Mouse (Mus musculus): ENCODE measurements around the gene Spon2. TPM values are rescaled to one million over a fixed set of nuclear protein-coding genes. Genes with fewer than 3 reads are reported as not detected.

Spon2 gene
- polyA plus RNA-seq (2015; fragmentation: Nextera tagmentation; extraction: Ambion mirVana): 34.8 and 58.1 TPM in 2 replicates

DNA sequence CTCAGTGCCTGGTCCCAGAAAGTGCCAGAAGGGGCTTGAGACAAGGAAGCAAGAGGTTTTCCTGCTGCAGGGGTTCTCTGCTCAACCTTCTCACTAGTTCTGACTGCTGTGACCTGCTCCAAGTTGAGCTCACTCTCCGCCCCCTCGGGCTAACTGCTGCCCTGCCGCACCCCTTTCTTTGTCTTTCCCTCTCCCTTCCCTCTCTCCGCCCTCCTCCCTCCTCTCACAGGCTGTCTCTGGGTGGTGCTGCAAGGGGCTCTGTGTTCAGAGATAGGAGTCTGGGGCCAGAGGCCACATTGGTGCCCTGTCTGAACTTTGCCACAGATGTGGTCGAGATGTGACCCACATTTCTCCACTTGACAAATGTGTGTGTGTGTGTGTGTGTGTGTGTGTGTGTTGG is at the start of gene Spon2:
Gene Spon2, minus strand, starts transcription at position 375 of the 400 bp plus-strand sequence.

Other genes with a start within 250 kb of the Spon2 start
- gene Ywhah, start 199.6 kb downstream of the Spon2 start, polyA plus RNA-seq (2015; fragmentation: Nextera tagmentation; extraction: Ambion mirVana): 247 and 253 TPM in 2 replicates
- not detected in 2 replicates for gene Slc5a1, start 114.2 kb downstream of the Spon2 start, polyA plus RNA-seq (2015; fragmentation: Nextera tagmentation; extraction: Ambion mirVana)
- 223 and 229 TPM in 2 replicates for gene Ctbp1, start 56.5 kb upstream of the Spon2 start, polyA plus RNA-seq (2015; fragmentation: Nextera tagmentation; extraction: Ambion mirVana)
- gene Maea, start 117.1 kb upstream of the Spon2 start, polyA plus RNA-seq (2015; fragmentation: Nextera tagmentation; extraction: Ambion mirVana): 51.7 and 57.6 TPM in 2 replicates
- gene Uvssa, start 160.1 kb upstream of the Spon2 start, polyA plus RNA-seq (2015; fragmentation: Nextera tagmentation; extraction: Ambion mirVana): 7.9 and 8.6 TPM in 2 replicates
- not detected in 2 replicates for gene Nkx1-1, start 215.5 kb upstream of the Spon2 start, polyA plus RNA-seq (2015; fragmentation: Nextera tagmentation; extraction: Ambion mirVana)

Measured in spleen, postnatal 0 days (tissue).